Comparison of ENCODE assay signal across 16 mouse cellular contexts in the genomic region with DNA sequence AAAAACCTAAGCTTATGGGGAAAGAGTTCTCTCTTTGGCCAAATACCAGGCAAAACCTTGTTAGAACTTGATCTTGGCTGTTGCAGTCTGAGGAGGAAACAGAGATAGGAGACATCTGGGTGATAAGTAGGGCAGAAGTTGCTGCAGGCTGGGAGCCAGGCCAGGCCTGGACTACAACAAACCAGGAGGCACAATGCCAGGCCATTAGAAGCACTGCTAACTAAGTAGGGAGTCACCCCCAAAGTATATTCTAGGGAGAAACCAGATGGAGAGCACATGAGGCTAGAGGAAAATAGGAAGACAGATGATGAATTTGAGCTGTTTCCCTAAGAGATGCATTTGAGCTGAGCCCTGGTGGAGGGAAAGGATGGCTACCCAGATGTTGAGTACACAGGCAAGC.
A peak's percentile ranks its signal among the peaks of the same experiment; 100 is the strongest.
DNase-seq lines count a peak whose midpoint lies in the region; ATAC-seq and TF ChIP-seq lines count a peak whose summit lies in the region.
"Had no signal": no experiment of that assay in that cellular context is flagged by ENCODE, and none has a peak within 500 bp of the region (broad histone marks: within the 10 kb centered on the region; RNA-seq: fewer than 3 reads in every experiment).

No protein-coding gene starts in this region.

- TF ChIP-seq POLR2A in lung, adult 2 months (IDR thresholded peaks at IDR 0.05; ENCODE audit: borderline replicate concordance, extremely low read depth, low read depth, low read length) = no peak

- H3K27ac ChIP-seq in liver, embryonic 11.5 days (ENCODE audit: low read depth, low read length) = no peak overlapping the region
- H3K27ac ChIP-seq: embryonic facial prominence, embryonic 13.5 days; forebrain, embryonic 12.5 days; kidney, postnatal 0 days; lung, embryonic 15.5 days; midbrain, embryonic 13.5 days had no signal

- H3K9me3 ChIP-seq in liver, embryonic 11.5 days (ENCODE audit: control insufficient read depth, low read length) = no peaks in the 10 kb centered on the region
- H3K9me3 ChIP-seq: embryonic facial prominence, embryonic 13.5 days; forebrain, embryonic 12.5 days; lung, embryonic 15.5 days; midbrain, embryonic 13.5 days had no signal

- H3K4me1 ChIP-seq in lung, adult 2 months (ENCODE audit: control insufficient read depth, insufficient read depth, low read length) = no peaks in the 10 kb centered on the region
- no peaks in the 10 kb centered on the region for H3K4me1 ChIP-seq in liver, embryonic 11.5 days (replicated peaks; ENCODE audit: control insufficient read depth, insufficient read depth, low read length)
- H3K4me1 ChIP-seq: embryonic facial prominence, embryonic 13.5 days; forebrain, embryonic 12.5 days; lung, embryonic 15.5 days had no signal

- no peak overlapping the region for H3K4me2 ChIP-seq in liver, embryonic 11.5 days
- H3K4me2 ChIP-seq: embryonic facial prominence, embryonic 13.5 days; forebrain, embryonic 12.5 days; lung, embryonic 15.5 days; midbrain, embryonic 13.5 days had no signal

- no peaks in the 10 kb centered on the region for H3K27me3 ChIP-seq in liver, embryonic 11.5 days (replicated peaks; ENCODE audit: control insufficient read depth, insufficient read depth, low read length)
- H3K27me3 ChIP-seq: embryonic facial prominence, embryonic 13.5 days; forebrain, embryonic 12.5 days; lung, embryonic 15.5 days; midbrain, embryonic 13.5 days had no signal

- no peak for ATAC-seq in liver, embryonic 11.5 days (replicated peaks; ENCODE audit: low FRiP score)
- ATAC-seq: inflammation-experienced regulatory T-cells, adult 6 months; midbrain, embryonic 13.5 days had no signal

- intact Hi-C loops in heart, postnatal 10 days (cut with DNase I) = no loop called here

- no peak for TF ChIP-seq CTCF in lung, adult 2 months (IDR thresholded peaks at IDR 0.05; ENCODE audit: insufficient read depth, low read length)

- no peak overlapping the region for H3K4me3 ChIP-seq in lung, adult 2 months (replicated peaks; ENCODE audit: extremely low read depth, low read depth, low read length)
- H3K4me3 ChIP-seq in liver, embryonic 11.5 days (ENCODE audit: low read depth, low read length) = no peak overlapping the region
- H3K4me3 ChIP-seq: embryonic facial prominence, embryonic 13.5 days; forebrain, embryonic 12.5 days; lung, embryonic 15.5 days; midbrain, embryonic 13.5 days had no signal

- peak; percentile 5 for DNase-seq in kidney, postnatal 14 days
- no peak for DNase-seq in kidney, adult 8-10 months
- peak; percentile 13 to 22 for DNase-seq in heart, postnatal 10 days
- peak; percentile 5 for DNase-seq in lung, adult 2 months
- peak; percentile 13 for DNase-seq in ovary, postnatal 10 days (ENCODE audit: low spot score)
- no peak for DNase-seq in cerebellum, postnatal 14 days
- DNase-seq in liver, embryonic 11.5 days (ENCODE audit: low spot score) = no peak
- DNase-seq: adrenal gland, postnatal 36 days; cerebellum, postnatal 25 days; spleen, adult 18-20 months had no signal

- H3K9ac ChIP-seq in liver, embryonic 11.5 days (ENCODE audit: low read depth, low read length) = no peak overlapping the region
- H3K9ac ChIP-seq: embryonic facial prominence, embryonic 13.5 days; forebrain, embryonic 12.5 days; lung, embryonic 15.5 days; midbrain, embryonic 13.5 days had no signal

- H3K36me3 ChIP-seq in liver, embryonic 11.5 days (ENCODE audit: control insufficient read depth, insufficient read depth, low read length) = no peaks in the 10 kb centered on the region
- H3K36me3 ChIP-seq: embryonic facial prominence, embryonic 13.5 days; forebrain, embryonic 12.5 days; lung, embryonic 15.5 days; midbrain, embryonic 13.5 days had no signal

Comparison
In these comparisons a context has a peak if more than half of its experiments do, and no peak if none do; other contexts are left out.
1. DNase-seq: peak in kidney, postnatal 14 days (single experiment), heart, postnatal 10 days (2 of 2), lung, adult 2 months (single experiment) and ovary, postnatal 10 days (single experiment); none in kidney, adult 8-10 months (0 of 2), cerebellum, postnatal 14 days (0 of 2) and liver, embryonic 11.5 days (single experiment).